Mouse (Mus musculus) heart, postnatal 25 days (tissue): ENCODE data around the gene Naa38. TPM values are rescaled to one million over a fixed set of nuclear protein-coding genes. Genes with fewer than 3 reads are reported as not detected.
A peak's percentile ranks its signal among the peaks of the same experiment; 100 is the strongest.

Experiments
- DNase-seq: peaks from one replicate; pipeline ENCODE4 v3.0.0; 2022; ENCODE audit warnings: low spot score
- intact Hi-C: fragments of 180-260 bp; cut with DNase I; formaldehyde crosslinking; loops from one replicate; pipeline ENCODE4 v1.15.1; 2025
- total RNA-seq, 2 experiments: library from RNA; stranded (reverse); gene quantifications; 2 replicates each; pipeline ENCODE4 v1.2.3; 2021

The Naa38 gene
- 10 to 100 TPM; 97.5 to 99.2 TPM for total RNA-seq

- DNase-seq = peak; percentile 83
- intact Hi-C loops = loop anchor here (5.0 kb wide), 1 partner anchor 298 kb away; the partner anchor contains the start of gene Per1
Observed at GRCm38 (mm10) chr11:69395235-69395633, at the start of gene Naa38, which contains the start of gene Cyb5d1. Naa38 (plus strand) TSS chr11:69395487. Cyb5d1 (minus strand) TSS chr11:69395631.

- intact Hi-C loops = no loop called here
- no peak for DNase-seq
Observed at GRCm38 (mm10) chr11:69346441-69346840, 48.8 kb upstream of the Naa38 start.

GRCm38 (mm10) chr11:69356544-69356943 is 38.7 kb upstream of the Naa38 start:
- intact Hi-C loops = no loop called here
- DNase-seq = no peak

GRCm38 (mm10) chr11:69357690-69358089 is 37.6 kb upstream of the Naa38 start:
- intact Hi-C loops = no loop called here

GRCm38 (mm10) chr11:69362021-69362420 is 33.3 kb upstream of the Naa38 start:
- intact Hi-C loops = no loop called here
- DNase-seq = no peak

More at GRCm38 (mm10) chr11:69357690-69358089, 37.6 kb upstream of the Naa38 start:
- no peak for DNase-seq

GRCm38 (mm10) chr11:69362479-69362878 is 32.8 kb upstream of the Naa38 start:
- DNase-seq = no peak
- intact Hi-C loops = no loop called here

GRCm38 (mm10) chr11:69364376-69364775 is 30.9 kb upstream of the Naa38 start:
- intact Hi-C loops = no loop called here

GRCm38 (mm10) chr11:69364910-69365309 is 30.4 kb upstream of the Naa38 start:
- peak; percentile 90 for DNase-seq
- intact Hi-C loops = no loop called here

More at GRCm38 (mm10) chr11:69364376-69364775, 30.9 kb upstream of the Naa38 start:
- DNase-seq = no peak

- no peak for DNase-seq
- intact Hi-C loops = loop anchor here (2.0 kb wide), 2 partner anchors 25 to 39 kb away; partner anchors contain the start of genes Kcnab3 and Rnf227
Observed at GRCm38 (mm10) chr11:69365722-69366121, 29.6 kb upstream of the Naa38 start.

- intact Hi-C loops = loop anchor here (2.0 kb wide), 2 partner anchors 26 to 40 kb away; partner anchors contain the start of genes Kcnab3 and Rnf227
Observed at GRCm38 (mm10) chr11:69366157-69366854, 29.0 kb upstream of the Naa38 start.

GRCm38 (mm10) chr11:69366855-69367615 is 28.3 kb upstream of the Naa38 start:
- no peak for DNase-seq
- intact Hi-C loops = loop anchor here (2.0 kb wide), 2 partner anchors 26 to 40 kb away; partner anchors contain the start of genes Kcnab3 and Rnf227

More at GRCm38 (mm10) chr11:69366157-69366854, 29.0 kb upstream of the Naa38 start:
- peak; percentile 88 for DNase-seq

DNA sequence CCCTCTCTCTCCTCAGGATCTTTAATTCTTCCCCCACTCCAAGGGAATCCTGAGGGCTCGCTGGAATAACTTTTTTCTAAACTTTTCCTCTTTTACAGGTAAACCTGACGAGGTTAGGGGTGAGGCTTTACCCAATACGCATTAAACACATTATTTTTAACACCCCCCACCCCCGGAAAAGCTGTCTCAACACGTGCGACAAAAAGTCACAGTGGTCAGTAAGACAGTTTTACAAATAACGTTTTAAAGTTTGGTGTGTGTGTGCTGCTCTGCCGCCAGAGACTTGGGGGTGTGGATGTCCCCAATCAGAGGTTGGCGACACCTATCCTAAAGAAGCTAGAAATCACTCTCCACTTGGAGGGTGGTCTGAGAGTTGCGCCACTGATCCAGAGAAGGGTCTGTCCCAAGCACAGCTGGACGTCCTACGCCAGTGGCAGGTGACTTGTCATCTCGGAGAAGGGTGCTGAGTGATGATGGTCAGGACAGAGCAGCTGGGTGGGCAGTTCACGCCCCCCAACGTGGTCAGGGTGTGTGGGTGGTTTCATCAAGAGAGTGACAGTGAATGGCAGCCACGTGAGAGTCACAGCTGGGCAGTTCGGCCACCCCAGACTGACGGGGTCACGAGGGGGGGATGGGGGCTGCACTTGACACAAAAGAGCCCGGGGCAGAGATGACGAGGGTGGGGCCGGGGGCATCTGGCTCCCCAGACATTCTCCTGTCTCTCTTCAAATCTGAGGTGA is 27.5 kb upstream of the Naa38 start:
- intact Hi-C loops = loop anchor here (2.0 kb wide), 2 partner anchors 27 to 41 kb away; partner anchors contain the start of genes Kcnab3 and Rnf227
- DNase-seq = no peak

GRCm38 (mm10) chr11:69368356-69369214 is 26.7 kb upstream of the Naa38 start:
- DNase-seq = peak; percentile 13
- intact Hi-C loops = no loop called here

DNA sequence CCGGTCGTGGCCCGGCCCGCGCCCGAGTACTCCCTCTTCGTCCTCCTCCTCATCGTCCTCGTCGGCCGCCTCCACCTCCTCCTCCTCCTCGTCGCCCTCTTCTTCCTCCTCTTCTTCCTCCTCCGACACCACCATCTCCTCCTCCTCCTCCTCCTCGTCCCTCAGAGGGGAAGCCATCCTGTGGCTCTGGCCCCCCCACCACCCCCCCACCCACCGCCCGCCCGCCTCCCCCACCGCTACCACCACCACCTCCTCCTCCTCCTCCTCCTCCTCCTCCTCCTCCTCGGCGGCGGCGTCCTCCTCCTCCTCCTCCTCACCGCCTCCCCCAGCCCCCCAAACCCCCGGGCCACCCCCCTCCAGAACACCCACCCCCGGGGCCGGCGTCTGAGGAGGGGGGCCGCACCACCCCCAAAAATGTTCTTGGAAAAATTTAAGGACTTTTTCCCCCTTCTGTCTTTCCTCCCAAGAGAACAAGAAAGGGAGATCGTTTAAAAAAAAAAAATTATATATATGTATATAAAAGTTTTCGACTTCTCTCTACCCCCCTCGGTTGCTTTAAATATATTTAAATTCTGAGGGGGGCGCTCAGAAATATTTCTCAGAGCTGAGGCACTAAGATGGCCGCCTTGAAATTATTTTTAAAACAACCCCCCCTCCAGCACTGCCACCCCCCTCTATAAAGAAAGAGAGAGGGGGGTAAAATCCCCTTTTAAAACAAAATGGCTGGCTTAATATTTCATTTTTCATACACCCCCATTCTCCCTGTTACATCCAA is 25.9 kb upstream of the Naa38 start, which contains the start of gene Chd3:
Gene Chd3 (minus strand): TSS at position 192 of the 775 bp plus-strand sequence.
- DNase-seq = no peak
- intact Hi-C loops = no loop called here

DNA sequence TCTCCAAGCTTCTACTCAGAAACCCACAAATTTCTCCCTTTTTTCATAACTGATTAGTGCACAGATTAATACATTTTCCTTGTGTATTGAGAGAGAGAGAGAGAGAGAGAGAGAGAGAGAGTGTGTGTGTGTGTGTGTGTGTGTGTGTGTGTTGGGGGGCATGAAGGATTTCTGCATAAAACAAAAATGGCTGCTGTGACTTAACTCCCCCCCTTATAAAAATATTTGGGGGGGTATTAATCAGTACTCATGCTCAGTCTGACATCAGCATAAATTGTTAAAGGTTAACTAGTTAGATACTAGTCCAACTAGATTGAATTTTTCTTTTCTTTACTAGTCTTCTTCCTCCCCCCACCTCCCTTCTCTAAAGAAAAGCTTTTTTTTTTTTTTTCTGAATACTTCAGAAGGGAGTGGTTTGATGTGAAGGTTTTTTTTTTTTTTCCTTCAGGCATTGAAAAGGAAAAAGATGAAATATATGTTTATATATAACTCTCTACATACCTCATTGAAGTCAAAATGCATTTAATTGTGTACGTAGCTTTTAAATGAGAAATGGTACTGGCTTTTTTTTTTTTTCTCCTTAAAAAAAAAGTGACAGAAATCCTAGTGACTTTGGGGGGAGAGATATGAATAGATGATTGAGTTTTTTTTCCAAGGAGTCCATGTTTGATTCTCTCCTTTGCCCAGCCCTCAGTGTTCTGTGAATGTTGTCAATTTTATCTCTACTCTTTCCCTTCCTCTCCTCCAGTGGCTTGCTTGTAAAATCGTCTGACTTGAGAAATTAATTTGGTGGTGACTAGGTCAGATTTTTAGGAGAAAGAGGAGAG is 25.1 kb upstream of the Naa38 start:
- DNase-seq = no peak
- intact Hi-C loops = no loop called here

DNA sequence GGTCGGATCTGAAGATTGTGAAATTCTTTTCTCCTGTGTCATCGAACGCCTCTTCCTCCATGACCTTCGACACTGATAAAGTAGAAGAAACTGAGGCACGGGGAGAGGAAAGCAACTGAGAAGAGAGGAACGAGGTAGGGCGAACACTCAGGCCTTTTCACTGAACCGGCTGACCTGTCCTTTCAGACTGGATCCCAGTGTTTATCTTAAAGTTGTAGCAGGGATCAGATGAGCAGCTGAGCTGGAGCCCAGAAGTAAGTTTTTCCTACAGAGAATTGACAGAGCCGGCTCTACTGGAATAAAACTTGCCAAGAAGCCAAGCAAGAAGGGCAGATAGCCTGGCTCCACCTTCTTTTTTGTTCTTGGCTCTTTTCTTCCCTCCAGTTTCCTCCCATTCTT is 24.5 kb upstream of the Naa38 start:
- intact Hi-C loops = no loop called here
- DNase-seq = no peak

- no peak for DNase-seq
- intact Hi-C loops = no loop called here
Observed at GRCm38 (mm10) chr11:69371601-69372000, 23.7 kb upstream of the Naa38 start.
